Mouse (Mus musculus) erythroblast, embryonic 14.5 days (primary cell): ENCODE measurements around the gene Nup214.

Source experiments
- GATA1 ChIP-seq: IDR thresholded peaks from 2 replicates; pipeline ENCODE4 v1.6.1; 2012; ENCODE audit warnings: low read length, inconsistent platforms, mixed read lengths
- TAL1 ChIP-seq: IDR thresholded peaks from 3 replicates; pipeline ENCODE4 v1.6.1; 2012; ENCODE audit warnings: low read length, inconsistent platforms, mixed read lengths

- TF ChIP-seq TAL1 (no peak), GATA1 (no peak)
Measured at GRCm38 (mm10) chr2:32008716-32009115, 34.5 kb downstream of the Nup214 start.
